11 mouse cellular contexts compared by ENCODE assay signal in genomic region chr13:48664916-48665655, GRCm38 (mm10). TPM values are rescaled to one million over a fixed set of nuclear protein-coding genes. Genes with fewer than 3 reads are reported as not detected.
DNase-seq lines count a peak whose midpoint lies in the region; ATAC-seq and TF ChIP-seq lines count a peak whose summit lies in the region.
"Had no signal": no experiment of that assay in that cellular context is flagged by ENCODE, and none has a peak within 500 bp of the region (broad histone marks: within the 10 kb centered on the region; RNA-seq: fewer than 3 reads in every experiment).

No protein-coding gene starts in this region.

- peaks cover 50% of the 10 kb centered on the region for H3K4me1 ChIP-seq in heart, embryonic 15.5 days (replicated peaks)
- peaks cover 55% of the 10 kb centered on the region for H3K4me1 ChIP-seq in E14TG2a.4 (replicated peaks; ENCODE audit: low read depth, low read length)
- peaks cover 15% of the 10 kb centered on the region for H3K4me1 ChIP-seq in embryonic facial prominence, embryonic 11.5 days (ENCODE audit: control insufficient read depth, insufficient read depth, low read length)
- peaks cover 14% of the 10 kb centered on the region for H3K4me1 ChIP-seq in limb, embryonic 14.5 days (ENCODE audit: control insufficient read depth, insufficient read depth, low read length)

- no peak for TF ChIP-seq POLR2A in limb, embryonic 14.5 days (IDR thresholded peaks at IDR 0.05; ENCODE audit: borderline replicate concordance, extremely low read depth, insufficient read depth, insufficient read length)

- peaks cover 100% of the 10 kb centered on the region for H3K27me3 ChIP-seq in heart, embryonic 15.5 days
- peaks cover 96% of the 10 kb centered on the region for H3K27me3 ChIP-seq in E14TG2a.4 (ENCODE audit: insufficient read depth, low read length)
- H3K27me3 ChIP-seq in embryonic facial prominence, embryonic 11.5 days (ENCODE audit: control insufficient read depth, insufficient read depth, low read length), result peaks cover 74% of the 10 kb centered on the region
- H3K27me3 ChIP-seq in limb, embryonic 14.5 days (ENCODE audit: control insufficient read depth, insufficient read depth, low read length), result peaks cover 98% of the 10 kb centered on the region

- H3K9me3 ChIP-seq in heart, embryonic 15.5 days (replicated peaks), result no peaks in the 10 kb centered on the region
- peaks cover 6% of the 10 kb centered on the region for H3K9me3 ChIP-seq in E14TG2a.4 (ENCODE audit: low read length)
- no peaks in the 10 kb centered on the region for H3K9me3 ChIP-seq in embryonic facial prominence, embryonic 11.5 days (replicated peaks; ENCODE audit: control insufficient read depth, low read length)
- no peaks in the 10 kb centered on the region for H3K9me3 ChIP-seq in limb, embryonic 14.5 days (ENCODE audit: control insufficient read depth, low read length)

- no peaks in the 10 kb centered on the region for H3K36me3 ChIP-seq in heart, embryonic 15.5 days
- H3K36me3 ChIP-seq in E14TG2a.4 (ENCODE audit: insufficient read depth, low read length), result no peaks in the 10 kb centered on the region
- H3K36me3 ChIP-seq in embryonic facial prominence, embryonic 11.5 days (replicated peaks; ENCODE audit: control insufficient read depth, insufficient read depth, low read depth, low read length), result no peaks in the 10 kb centered on the region
- no peaks in the 10 kb centered on the region for H3K36me3 ChIP-seq in limb, embryonic 14.5 days (ENCODE audit: control insufficient read depth, insufficient read depth, low read length)

- 2% methylated on average over 39 of the region's 39 CpGs for WGBS in heart, embryonic 15.5 days
- WGBS in embryonic facial prominence, embryonic 11.5 days, result 1% methylated on average over 39 of the region's 39 CpGs
- WGBS in limb, embryonic 14.5 days, result 4% methylated on average over 36 of the region's 39 CpGs

- no peak for TF ChIP-seq CTCF in E14TG2a.4 (conservative IDR thresholded peaks at IDR 0.05; ENCODE audit: low read length)
- TF ChIP-seq CTCF in left cerebral cortex, adult 2 months (IDR thresholded peaks at IDR 0.05), result no peak

- 0 out of 2 replicates have a peak overlapping the region, but pooled peaks have one; percentile 5 for H3K4me2 ChIP-seq in heart, embryonic 15.5 days
- peak overlapping the region; percentile 86 for H3K4me2 ChIP-seq in embryonic facial prominence, embryonic 11.5 days (ENCODE audit: low read depth, low read length)
- H3K4me2 ChIP-seq in limb, embryonic 14.5 days (replicated peaks; ENCODE audit: low read depth, low read length, severe bottlenecking), result peak overlapping the region; percentile 31; the same call in 1 of the 2 replicates

- ATAC-seq in heart, embryonic 15.5 days (replicated peaks; ENCODE audit: insufficient number of reproducible peaks, insufficient read depth, low FRiP score, low read depth), result no peak
- no peak for ATAC-seq in embryonic facial prominence, embryonic 11.5 days (replicated peaks; ENCODE audit: insufficient number of reproducible peaks, low FRiP score, low TSS enrichment, low read depth)
- no peak for ATAC-seq in limb, embryonic 14.5 days (ENCODE audit: low FRiP score, low read depth)
- ATAC-seq in inflammation-experienced regulatory T-cells, adult 6 months, result no peak

- no peak overlapping the region for H3K9ac ChIP-seq in heart, embryonic 15.5 days
- H3K9ac ChIP-seq in embryonic facial prominence, embryonic 11.5 days (replicated peaks; ENCODE audit: low read length), result peak overlapping the region; percentile 83
- no peak overlapping the region for H3K9ac ChIP-seq in limb, embryonic 14.5 days (ENCODE audit: low read depth, low read length, severe bottlenecking)

- H3K27ac ChIP-seq in heart, embryonic 15.5 days, result no peak overlapping the region
- H3K27ac ChIP-seq in embryonic facial prominence, embryonic 11.5 days (replicated peaks; ENCODE audit: low read depth, low read length), result no peak overlapping the region
- no peak overlapping the region for H3K27ac ChIP-seq in limb, embryonic 14.5 days (replicated peaks; ENCODE audit: low read depth, low read length)
- H3K27ac ChIP-seq in left cerebral cortex, adult 2 months, result no peak overlapping the region

- peak overlapping the region; percentile 9; the same call in 1 of the 2 replicates for H3K4me3 ChIP-seq in heart, embryonic 15.5 days
- peak overlapping the region; percentile 32; the same call in 1 of the 2 replicates for H3K4me3 ChIP-seq in E14TG2a.4 (replicated peaks; ENCODE audit: low read length)
- H3K4me3 ChIP-seq in embryonic facial prominence, embryonic 11.5 days (ENCODE audit: low read depth, low read length), result peak overlapping the region; percentile 60
- H3K4me3 ChIP-seq in limb, embryonic 14.5 days (replicated peaks; ENCODE audit: low read length), result peak overlapping the region; percentile 17
- no peak overlapping the region for H3K4me3 ChIP-seq in left cerebral cortex, adult 2 months

- intact Hi-C loops in left cerebral cortex, adult 2 months (cut with DNase I), result no loop called here

- DNase-seq in heart, postnatal 4 days, result no peak
- no peak for DNase-seq in embryonic facial prominence, embryonic 11.5 days (ENCODE audit: low spot score)
- DNase-seq in limb, embryonic 14.5 days (ENCODE audit: low spot score), result no peak
- no peak for DNase-seq in thymus, postnatal 14 days
- DNase-seq in left cerebral cortex, adult 2 months (ENCODE audit: extremely low spot score in 1 of 2, low spot score in 2 of 2), result no peak
- DNase-seq: kidney, adult 9 months had no signal

RNA-seq across cellular contexts. Expression of gene Barx1, which starts 2.3 kb away (rescaled TPM):
- 0.20 and 0.48 TPM in 2 replicates for polyA plus RNA-seq in heart, embryonic 15.5 days (2015; fragmentation: Nextera tagmentation; extraction: Ambion mirVana)
- not detected for total RNA-seq in heart, postnatal 4 days (2021)
- polyA plus RNA-seq in embryonic facial prominence, embryonic 11.5 days (2014; fragmentation: Nextera tagmentation; extraction: Ambion mirVana), result 74.9 and 139 TPM in 2 replicates
- polyA plus RNA-seq in limb, embryonic 14.5 days (2012; rRNA removed), result 10.0 and 11.3 TPM in 2 replicates
- 5.4 and 8.7 TPM in 2 replicates for polyA plus RNA-seq in limb, embryonic 14.5 days (2014; fragmentation: Nextera tagmentation; extraction: Ambion mirVana)
- not detected for polyA plus RNA-seq in inflammation-experienced regulatory T-cells, adult 6 months (2017; shearing (Covaris generic))
- total RNA-seq in left cerebral cortex, adult 2 months (2021), result not detected
- total RNA-seq: granulocyte monocyte progenitor cell, adult 5-6 weeks; megakaryocyte progenitor cell, adult 5-6 weeks had no signal

RNA-seq across cellular contexts. Expression of gene Ptpdc1, which starts 39.6 kb away (rescaled TPM):
- 4.6 and 7.4 TPM in 2 replicates for polyA plus RNA-seq in heart, embryonic 15.5 days (2015; fragmentation: Nextera tagmentation; extraction: Ambion mirVana)
- total RNA-seq in heart, postnatal 4 days (2021), result 1 to 10 TPM; 8.2 to 8.9 TPM
- polyA plus RNA-seq in embryonic facial prominence, embryonic 11.5 days (2014; fragmentation: Nextera tagmentation; extraction: Ambion mirVana), result 16.3 and 16.9 TPM in 2 replicates
- 16.3 and 16.7 TPM in 2 replicates for polyA plus RNA-seq in limb, embryonic 14.5 days (2012; rRNA removed)
- 20.2 and 21.3 TPM in 2 replicates for polyA plus RNA-seq in limb, embryonic 14.5 days (2014; fragmentation: Nextera tagmentation; extraction: Ambion mirVana)
- polyA plus RNA-seq in inflammation-experienced regulatory T-cells, adult 6 months (2017; shearing (Covaris generic)), result 1 to 10 TPM in 2 of 3 experiments, under 1 TPM in 1; 0.11 to 1.4 (median 1.2) TPM
- total RNA-seq in left cerebral cortex, adult 2 months (2021), result 10 to 100 TPM; 22.9 to 28.5 TPM

Comparison
In these comparisons a context has a peak if more than half of its experiments do, and no peak if none do; other contexts are left out.
1. H3K4me2 ChIP-seq: peak in every context shown above with its lines; median percentile 86 in embryonic facial prominence, embryonic 11.5 days; 31 in limb, embryonic 14.5 days; 5 in heart, embryonic 15.5 days.